Mouse (Mus musculus) common myeloid progenitor, adult 5-6 weeks (primary cell): ENCODE measurements around the gene Amdhd1. TPM values are rescaled to one million over a fixed set of nuclear protein-coding genes. Genes with fewer than 3 reads are reported as not detected.
"Not testable (repeated sequence)": the region's sequence is repeated elsewhere in the genome, so short reads cannot be mapped to it uniquely, and the experiment has no call there.

Experiments used
- ATAC-seq: replicated peaks from 2 replicates; pipeline ENCODE4 v1.8.0; 2016; ENCODE audit warnings: low read depth, mild to moderate bottlenecking, moderate TSS enrichment, inconsistent platforms; ENCODE audit not compliant: poor library complexity, severe bottlenecking
- total RNA-seq: library from RNA; stranded (forward); fragments of 200-1000, 187-1606 nt; gene quantifications from 2 replicates; pipeline ENCODE4 v1.2.3, GENCODE M21; 2017

The Amdhd1 gene
- total RNA-seq, result not detected in 2 replicates

DNA sequence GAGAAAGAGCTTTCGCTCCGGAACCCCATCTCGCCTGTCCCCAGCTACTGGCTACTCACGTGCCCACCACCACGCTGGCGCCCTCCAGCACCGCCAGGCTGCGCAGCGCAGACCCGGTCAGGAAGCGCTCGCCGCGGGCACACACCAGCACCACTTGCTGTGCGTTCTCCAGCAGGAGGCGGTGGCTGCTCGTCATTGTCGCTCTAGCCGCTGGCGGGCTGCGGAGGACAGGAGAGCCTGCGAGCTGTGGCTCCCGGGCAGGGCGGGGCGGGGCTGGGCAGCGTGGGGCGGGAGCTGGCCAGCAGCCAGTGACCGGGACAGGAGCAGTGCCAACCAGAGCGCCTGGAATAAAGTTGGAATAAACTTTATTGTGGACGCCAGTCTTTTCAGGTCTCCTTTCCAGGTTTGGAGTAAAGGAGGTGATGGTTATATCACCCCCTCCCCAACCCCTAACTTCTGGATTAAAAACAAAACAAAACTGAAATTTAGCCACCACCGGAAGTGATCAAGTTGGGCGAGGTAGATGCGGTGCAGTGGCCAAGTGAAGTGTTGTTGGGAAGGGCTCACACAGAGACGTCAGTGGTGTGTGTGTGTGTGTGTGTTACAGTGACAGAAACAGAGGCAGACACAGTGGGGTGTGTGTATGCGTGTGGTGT, at the start of gene Amdhd1:
Gene Amdhd1, minus strand, starts transcription at position 259 of the 656 bp plus-strand sequence.
- peak; percentile 94 for ATAC-seq

GRCm38 (mm10) chr10:93589281-93589848, 49.5 kb upstream of the Amdhd1 start, which contains the start of gene Snrpf:
Snrpf (minus strand) TSS chr10:93589706.
- ATAC-seq, result peak; percentile 84

DNA sequence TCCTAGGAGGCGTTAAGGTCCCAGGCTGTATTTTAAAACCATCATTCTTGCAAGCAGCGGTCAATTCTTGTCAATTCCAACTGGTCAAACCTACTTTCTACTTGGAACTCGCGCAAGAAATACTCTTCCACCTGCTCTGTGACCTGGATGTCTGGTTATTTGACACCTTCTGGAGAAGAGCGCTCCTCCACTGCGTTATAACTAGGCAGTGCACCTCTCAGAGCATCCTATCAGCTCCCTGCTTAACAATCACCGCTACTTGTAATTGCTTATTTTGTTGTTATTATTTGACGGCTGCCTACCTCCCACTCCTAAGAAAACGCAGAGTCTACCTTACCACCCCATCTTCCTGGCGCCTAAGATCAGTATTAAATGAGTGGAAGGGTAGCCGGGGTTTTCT, 49.0 kb upstream of the Amdhd1 start:
- ATAC-seq, result no peak

DNA sequence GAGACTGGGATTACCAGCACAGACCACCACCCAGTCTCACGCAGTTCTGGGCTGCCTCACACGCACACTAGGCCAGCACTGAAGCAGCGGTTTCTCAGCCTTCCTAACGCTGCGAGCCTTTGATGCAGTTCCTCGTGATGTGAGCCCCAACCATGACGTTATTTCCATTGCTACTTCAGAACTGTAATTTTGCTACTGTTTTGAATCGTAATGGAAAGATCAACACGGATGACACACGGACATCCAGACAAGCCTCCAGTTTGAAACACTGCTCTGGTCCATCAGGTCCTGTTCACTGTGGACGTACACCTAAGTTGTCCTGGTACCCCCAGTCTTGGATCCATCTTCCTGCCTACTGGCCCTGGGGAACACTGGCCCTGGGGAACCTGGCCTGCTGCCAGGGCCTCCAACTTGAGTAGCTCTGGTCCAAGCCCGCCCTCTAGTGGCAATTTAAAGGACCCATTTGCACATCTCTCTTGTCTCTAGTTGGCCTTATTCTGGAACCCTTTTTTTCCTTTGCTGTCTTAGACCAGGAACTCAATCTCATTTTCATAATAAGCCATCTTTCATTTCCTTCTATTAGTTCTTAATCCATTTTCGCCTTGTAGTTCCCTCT, 37.5 kb upstream of the Amdhd1 start:
- peak; percentile 79 for ATAC-seq

- ATAC-seq, result peak; percentile 52; the same call in 1 of the 2 replicates
Measured at GRCm38 (mm10) chr10:93575960-93576359, 36.1 kb upstream of the Amdhd1 start.

DNA sequence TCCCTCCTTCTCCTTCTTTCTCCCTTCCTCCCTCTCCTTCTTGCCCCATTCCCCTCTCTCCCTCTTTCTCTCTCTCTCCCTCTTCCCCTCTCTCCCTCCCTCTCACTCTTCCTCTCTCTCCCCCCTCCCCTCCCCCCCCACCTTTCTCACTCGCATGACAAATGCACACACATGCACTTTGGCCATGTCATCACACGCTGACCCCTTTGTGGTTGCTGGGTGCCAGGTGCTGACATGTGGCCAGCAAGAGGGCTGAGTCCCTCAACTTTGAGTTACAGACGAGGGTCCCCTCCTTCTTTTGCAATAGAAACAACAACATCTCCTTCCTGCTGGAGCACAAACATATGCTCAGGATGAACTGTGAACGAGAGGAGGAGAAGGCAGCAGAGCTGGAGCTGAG, 35.1 kb upstream of the Amdhd1 start:
- no peak for ATAC-seq

GRCm38 (mm10) chr10:93572209-93572608, 32.4 kb upstream of the Amdhd1 start:
- no peak for ATAC-seq

DNA sequence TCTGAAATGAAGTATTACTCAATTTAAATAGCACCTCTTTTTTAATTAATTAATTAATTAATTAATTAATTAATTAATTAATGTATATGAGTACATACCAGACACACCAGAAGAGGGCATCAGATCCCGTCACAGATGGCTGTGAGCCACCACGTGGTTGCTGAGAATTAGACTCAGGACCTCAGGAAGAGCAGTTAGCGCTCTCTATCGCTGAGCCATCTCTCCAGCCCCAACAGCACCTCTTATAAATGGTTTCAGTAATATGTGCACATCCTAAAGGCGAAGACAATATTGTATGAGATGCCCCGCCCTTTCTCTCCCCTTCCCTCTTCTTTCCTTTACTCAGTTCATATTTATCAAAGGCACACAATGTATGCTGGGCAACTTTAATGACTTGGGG, 28.8 kb upstream of the Amdhd1 start:
- ATAC-seq, result no peak

DNA sequence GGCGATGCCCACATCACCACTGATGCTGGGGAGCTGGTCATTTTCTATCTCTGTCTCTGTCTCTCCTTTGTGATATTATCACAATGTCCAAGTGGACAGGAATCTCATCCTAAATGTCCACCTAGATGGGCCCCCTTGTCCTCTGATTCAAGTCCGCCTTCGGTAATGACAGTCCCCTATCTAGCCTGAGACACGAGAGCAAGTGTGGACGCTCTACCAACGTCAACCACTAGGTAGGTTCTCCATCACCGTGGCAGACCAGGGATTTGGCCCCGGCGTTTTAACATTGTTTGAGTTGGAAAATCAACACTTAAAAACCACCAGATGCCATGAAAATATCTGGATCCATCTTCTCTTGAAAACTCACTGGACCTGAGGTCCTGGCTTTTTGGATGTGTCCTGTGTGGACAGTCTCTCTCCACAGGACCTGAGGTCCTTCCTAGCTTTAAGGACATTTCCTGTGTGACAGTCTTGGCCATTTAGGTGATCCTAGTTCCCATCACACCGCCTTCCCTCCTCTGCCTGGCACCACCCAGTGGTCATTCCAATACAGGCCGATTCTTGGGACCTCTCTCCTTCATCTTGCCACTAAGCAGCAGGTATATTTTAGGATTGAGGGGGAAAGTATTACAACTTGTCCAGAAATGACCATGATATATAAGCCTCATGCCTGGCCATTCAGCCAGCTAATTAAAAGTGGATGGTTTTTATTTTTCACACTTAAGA, 28.2 kb upstream of the Amdhd1 start:
- no peak for ATAC-seq

GRCm38 (mm10) chr10:93567066-93567465, 27.2 kb upstream of the Amdhd1 start:
- no peak for ATAC-seq

DNA sequence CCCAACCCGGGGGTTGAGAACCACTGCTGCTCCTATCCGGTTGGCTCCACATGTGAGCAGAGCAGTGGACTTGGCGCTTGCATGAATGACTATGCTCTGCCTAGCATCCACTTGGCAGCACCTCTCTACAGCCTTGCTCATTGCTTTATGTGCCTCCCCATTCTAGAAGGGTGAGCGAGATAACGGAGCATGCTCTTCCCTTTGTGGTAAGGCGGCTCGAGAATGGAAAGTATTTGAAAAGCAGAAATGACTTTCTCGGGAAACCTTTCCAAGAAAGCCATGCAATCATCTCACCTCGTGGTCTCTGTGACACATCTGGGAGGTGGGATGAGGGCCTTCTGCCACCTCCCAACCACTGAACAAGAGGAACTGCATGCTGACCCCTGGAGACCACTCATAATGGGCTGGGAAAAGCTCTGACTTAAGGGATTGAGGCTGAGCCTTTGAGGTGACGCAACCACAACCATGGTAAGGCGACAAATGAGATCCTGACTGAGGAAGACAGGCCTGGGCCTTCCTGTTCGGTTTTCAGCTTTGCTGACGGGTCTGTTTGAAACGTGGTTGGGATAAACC, 24.8 kb upstream of the Amdhd1 start:
- ATAC-seq, result peak; percentile 85

DNA sequence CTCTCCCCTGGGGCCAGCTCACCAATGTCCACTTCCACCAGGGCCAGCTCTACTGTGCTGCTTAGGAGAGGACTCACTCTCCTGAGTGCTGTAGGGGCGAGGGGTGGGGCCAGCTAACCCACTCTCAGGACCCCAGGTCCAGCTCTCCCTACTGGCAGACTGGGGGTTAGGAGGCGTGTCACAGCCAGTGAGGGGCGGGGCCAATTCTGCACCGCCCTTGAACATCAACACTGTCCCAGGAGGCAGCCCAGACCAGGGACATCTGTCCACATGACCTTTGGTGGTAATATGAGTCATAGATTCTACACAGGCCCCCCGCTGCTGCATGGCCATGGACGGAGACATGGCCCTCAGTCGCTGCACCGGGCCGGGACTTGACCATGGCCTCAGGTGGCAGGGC, 20.0 kb upstream of the Amdhd1 start:
- ATAC-seq, result no peak

- ATAC-seq, result not testable (repeated sequence)
Measured at GRCm38 (mm10) chr10:93557971-93558370, 18.1 kb upstream of the Amdhd1 start.

- ATAC-seq, result no peak
Measured at GRCm38 (mm10) chr10:93552596-93552995, 12.8 kb upstream of the Amdhd1 start.

GRCm38 (mm10) chr10:93549821-93550220, 10.0 kb upstream of the Amdhd1 start:
- no peak for ATAC-seq

DNA sequence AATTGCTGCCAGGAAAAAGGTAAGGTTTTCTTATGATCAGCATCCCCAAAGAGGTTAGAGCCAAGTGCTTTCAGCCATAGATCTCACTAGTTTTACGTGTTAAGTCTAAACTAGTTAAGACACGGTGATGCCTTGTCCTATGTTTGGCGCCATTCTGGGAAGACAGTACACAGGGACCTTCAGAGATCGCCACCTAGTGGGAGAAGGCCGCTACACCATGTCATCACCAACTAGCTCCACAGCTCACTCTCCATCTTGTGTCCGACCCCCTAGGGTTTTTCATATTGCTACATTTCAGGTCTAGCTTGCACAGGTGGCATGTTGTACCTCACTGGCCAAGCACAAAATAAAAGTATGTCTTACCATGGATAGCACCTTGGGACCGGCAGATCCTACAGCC, 9.2 kb upstream of the Amdhd1 start:
- ATAC-seq, result peak; percentile 99

GRCm38 (mm10) chr10:93547741-93548270, 8.0 kb upstream of the Amdhd1 start:
- no peak for ATAC-seq

GRCm38 (mm10) chr10:93544172-93544571, 4.3 kb upstream of the Amdhd1 start:
- ATAC-seq, result no peak

DNA sequence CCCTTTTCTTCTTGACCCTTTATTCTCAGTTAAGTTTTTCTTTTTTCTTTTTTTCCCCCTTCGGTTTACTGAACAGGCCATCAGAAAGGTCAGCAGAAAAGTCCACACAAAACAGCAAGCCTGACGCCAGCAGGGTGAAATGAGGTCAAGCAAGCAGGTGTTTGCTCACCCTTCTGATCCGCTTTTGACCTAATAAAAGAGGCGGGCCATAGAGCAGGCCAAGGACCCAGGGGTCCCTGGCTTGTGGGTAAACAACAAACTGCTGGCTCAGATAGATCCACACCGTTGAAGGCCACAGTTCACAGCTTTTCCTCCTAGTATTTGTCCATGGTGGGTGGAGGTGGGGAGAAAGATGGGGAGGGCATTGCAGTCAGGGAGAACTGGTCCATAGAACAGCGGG, 3.3 kb upstream of the Amdhd1 start:
- no peak for ATAC-seq

- no peak for ATAC-seq
Measured at GRCm38 (mm10) chr10:93542356-93542755, 2.5 kb upstream of the Amdhd1 start.
